Mouse (Mus musculus) cerebellum, postnatal 10 days (tissue): Measurements from ENCODE around the gene Fam89b.

Source experiments
- DNase-seq, 2 experiments: peaks; one replicate each; pipeline ENCODE4 v3.0.0; 2021; ENCODE audit warnings: mixed read lengths in 2 of 2

Fam89b gene

DNA sequence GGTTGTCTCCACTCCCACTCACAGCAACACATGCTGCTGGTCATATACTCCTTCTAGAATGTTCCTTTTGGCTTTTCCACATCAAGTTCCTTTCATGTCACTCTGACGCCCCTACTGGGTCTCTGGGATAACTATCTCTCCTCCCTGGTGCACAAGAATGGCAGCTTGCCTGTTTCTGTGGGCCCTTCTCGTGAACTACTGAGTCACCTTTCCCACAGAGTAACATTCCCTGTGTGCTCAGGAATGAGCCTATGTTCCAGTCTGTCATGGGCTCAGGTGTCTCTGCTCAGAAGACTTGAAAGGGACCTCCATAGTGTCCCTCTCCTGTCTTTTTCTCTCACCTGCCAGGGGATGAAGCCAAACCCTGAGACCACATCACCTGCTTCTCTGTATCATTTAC, 10.0 kb upstream of the Fam89b start:
- DNase-seq: peak in 1 of 2 experiments; percentile 21

DNA sequence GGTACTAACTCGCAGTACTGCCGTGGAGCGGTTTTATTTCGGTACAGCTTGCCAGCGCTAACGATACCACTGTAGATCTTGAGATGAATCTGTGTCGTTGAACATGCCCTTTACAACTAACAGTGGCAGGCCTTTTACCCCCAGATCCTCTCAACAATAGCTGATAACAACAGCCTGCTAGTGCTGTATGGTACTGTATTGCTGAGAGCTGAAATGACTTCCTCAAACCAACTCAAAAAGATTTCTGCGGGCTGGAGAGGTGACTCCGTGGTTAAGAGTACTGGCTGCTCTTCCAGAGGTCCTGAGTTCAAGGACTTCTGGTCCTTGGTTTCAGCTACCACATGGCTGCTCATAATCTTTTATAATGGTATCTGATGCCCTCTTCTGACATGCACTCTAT, 4.9 kb upstream of the Fam89b start:
- no peak for DNase-seq

DNA sequence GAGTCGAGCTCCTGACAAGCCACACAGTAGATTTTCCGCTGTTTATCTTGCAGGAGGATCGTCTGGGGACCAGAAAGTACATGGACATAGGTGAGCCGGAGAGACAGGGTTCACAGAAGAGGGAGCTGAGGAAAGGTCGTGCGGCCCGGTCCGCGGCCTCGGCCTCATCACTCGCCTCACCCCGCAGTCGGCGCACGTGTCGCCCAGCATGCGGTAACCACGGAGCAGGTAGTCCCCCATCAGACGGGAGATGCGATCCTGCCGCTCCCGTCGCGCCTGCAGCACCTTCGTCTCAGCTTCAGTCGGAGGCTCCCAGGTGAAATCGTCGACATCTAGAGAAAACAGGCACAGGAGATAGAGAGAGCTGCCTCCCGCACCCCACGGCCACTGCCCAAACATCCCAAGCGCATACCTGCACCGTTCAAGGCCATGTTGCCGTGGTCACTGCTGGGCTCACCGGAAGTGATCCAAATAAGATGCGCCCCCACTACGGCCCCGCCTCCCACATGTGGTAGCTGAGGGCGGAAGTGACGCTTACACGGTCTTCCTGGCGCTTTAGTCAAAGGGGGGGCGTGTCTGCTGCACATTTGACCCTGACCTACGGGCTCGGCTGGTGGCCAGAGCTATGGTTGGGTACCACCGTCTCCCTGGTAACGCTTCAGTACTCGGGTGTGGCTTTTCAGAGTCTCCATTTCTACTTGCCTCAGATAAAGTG, 2.0 kb upstream of the Fam89b start:
- DNase-seq: peak; percentile 97 to 98

DNA sequence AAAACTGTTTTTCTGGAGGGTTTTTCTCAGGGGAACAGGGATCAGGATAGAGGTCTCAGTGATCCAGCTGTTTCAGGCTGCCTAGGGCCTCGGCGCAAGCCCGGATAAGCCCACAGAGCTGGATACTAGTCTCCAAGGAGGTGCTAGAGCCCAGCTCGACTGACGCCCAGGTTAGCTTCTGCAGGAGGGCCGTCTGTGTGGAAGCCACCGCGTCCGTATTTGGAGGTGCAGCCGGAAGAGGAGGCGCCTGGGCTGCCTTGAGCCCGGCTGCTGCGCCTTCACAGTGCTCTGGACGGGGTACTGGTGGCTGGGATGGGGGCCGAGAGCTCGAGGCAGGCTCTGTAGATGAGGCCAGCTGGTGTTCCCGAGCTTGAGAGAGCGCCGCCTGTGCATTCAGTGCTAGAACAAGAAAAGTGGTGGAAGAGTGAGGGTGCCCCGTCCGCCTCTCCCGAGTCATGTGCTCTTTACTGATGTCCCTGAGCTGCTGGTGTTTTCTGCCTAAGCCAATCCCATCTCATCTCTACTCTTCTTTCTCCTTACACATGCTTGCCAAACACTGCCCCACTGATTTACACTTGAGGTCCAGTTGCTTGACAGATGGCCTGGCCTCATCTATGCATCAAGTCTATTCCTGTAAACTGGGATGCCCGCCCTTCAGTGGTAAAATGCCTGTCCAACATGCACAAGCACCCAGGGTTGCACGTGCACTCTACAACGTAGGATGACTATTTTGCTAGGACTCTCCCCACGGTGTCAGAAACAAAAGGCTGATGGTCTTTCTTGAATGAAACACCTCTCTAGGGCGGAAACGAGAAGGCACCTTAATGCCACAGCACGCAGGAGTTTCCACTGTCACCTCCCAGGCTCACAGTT, 1.1 kb upstream of the Fam89b start:
- DNase-seq: peak; percentile 81 to 85

DNA sequence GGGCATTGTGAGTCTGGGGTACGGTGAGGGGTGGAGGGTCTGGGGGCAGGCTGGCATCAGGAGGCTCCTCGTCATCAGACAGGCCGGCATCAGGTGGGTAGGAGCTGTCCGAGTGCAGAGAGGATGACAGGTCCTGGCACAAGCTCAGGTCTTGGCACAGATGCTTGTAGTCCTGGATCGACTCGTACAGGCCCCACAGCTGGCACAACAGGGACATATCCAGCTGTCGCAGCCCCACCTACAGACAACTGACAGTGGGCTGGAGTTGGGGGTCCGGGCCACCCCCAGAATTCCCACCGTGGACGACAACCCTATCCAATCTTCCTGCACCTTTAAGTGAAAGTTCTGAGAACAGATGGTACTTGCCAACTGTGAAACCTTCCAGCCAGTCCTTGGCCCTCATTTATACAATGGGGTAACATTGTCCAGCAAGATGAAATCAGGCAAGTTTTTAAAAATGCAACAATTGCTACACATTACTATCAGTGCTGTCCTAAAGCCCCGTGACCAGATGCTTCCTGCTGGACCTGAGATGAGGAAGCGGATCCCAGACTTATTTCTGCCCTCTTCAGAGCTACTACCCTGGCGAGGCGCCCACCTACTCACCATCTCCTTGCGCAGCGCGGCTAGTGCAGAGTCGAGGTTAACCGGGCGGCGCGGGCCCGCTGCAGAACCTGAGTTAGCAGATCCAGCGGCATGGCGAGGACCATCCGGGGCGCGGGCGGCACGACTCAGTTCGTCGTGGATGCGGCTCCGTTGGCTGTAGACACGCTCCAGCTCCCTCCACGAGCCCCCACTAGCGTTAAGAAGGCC, 616 bp downstream of the Fam89b start:
- DNase-seq: peak; percentile 89

DNA sequence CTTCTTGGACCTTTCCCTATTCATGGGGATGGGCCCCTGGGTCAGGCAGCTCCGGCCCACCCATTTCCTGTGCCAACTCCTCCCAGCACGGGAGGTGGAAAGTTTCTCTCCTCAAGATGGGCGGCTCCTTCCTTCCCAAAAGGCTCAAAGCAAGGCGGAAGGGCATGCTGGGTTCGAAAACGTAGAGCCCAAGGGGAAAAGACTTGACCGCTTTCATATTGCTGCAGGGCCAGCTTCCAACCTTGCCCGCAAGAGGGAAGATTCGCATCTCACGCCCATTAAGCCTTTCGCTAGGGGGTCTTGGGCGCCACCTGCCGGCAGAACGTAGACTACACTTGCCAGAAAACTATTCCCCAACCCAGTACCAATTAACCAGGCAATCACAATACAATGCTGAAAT, 1.8 kb downstream of the Fam89b start:
- DNase-seq: peak; percentile 94 to 97

DNA sequence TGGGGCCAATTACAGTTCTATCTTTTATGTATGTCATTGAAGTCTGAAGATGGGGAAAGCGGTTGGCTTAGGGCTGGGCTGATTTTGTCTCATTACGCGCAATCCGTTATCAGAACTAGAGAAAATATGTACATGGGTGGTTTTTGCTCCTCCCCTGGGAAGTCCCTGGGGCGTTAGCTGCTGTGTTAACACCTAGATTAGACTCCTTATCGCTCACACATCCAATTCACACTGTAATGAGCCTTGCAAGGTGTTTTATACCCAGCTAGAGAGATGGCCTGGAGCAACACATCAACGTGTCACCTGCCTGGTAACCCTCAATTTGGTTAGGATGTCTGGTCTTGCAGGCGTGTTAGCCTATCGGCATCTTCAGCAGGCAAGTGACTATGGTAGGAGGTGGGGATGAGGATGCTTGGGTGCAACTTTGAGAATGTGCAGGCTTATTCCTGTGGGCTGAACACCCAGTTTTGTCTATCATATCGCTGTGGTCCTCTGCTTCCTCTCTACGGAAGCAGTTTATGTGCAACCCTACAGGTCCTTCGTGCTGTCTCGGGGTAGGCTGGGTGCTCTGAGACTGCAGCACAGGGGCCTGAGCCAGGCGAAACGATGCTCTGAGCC, 2.4 kb downstream of the Fam89b start:
- peak in 1 of 2 experiments; percentile 15 for DNase-seq

DNA sequence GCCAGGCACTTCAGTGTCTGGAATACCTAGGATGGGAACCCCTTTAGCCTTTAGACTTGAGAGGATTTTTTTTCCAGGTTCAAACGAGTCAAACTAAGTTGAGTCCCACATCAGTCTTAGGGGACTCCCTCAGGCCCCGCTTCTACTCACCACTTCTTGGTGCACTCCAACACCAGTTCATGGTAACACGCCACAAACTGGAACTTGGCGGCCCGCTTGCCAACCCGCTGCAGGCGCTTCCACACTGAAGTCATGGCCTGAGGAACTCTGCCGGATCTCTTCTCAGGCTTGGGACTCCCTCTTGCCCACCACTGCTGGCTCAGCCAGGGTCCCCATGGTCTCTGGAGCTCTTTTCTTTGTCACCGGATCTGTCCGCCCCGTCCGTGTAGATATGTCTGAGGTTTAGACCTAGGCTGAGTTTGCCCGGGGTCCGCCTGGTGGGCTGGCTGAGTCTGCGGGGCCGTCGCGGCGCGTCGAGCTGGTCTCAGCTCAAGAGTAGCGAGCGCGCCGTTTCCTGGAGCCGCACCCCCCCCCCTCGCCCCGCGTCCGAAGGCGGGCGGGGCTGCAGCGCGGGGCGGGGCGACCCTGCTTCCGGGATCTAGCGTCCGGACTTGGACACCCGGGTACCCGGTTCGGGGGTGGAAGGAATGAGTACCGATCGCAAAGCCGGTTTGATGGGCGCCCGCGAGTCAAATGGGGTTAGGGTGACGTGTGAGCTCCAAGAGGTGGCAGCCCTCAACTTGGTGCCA, 3.5 kb downstream of the Fam89b start, which contains the start of gene Ehbp1l1:
Gene Ehbp1l1 (minus strand): TSS at position 551 of the 749 bp plus-strand sequence.
- DNase-seq: peak; percentile 66

DNA sequence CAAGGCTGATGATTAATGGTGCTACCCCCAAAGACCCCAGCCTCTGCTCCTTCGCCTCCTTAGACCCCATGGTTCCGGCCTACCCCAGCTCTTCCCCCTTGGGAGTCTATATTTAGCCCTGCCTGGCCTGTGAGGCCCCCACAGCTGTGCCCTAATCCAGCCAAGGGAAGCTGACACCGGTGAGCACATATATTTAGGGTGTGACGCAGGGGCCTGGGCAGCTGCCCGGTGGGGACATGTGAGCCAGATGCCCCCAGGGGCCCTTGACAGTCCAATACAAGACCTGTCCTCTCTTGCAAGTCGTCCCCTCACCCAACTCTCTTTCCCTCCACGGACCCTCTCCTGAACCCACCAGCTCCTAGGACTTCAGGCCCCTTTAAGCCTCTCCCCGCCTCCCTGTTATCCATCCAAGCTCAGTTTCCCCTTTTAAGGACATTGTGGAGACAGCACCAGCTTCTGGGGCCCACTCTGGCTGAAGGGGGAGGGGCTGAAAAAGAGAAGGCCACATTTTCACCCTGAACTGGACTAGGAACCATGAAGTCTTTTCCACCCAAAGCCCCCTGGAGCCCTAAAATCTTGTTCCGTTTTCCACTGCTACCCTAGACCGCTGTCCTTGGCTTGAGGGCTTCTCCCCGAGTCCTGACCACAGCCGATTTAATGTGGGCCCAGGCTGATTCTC, 4.3 kb downstream of the Fam89b start:
- peak in 1 of 2 experiments; percentile 26 for DNase-seq

DNA sequence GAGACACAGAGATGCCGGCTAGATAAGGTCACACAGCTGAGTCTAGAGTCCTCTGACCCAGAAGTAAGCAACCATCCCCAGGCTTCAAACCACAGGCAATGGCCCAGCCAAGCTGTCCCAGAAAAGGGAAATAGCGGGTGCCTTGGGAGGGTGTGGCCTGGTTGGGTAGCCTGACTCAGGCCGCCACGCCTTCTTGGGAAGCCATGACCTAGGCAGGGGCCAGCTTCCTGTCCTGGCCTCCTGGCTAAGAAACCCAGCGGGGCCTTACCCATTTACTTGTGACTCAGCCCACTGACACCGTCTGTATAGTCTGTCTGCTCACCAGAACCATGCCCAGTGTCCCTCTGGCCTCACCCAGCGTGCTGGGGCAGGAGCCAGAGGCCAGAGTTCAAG, 4.9 kb downstream of the Fam89b start:
- DNase-seq: no peak

DNA sequence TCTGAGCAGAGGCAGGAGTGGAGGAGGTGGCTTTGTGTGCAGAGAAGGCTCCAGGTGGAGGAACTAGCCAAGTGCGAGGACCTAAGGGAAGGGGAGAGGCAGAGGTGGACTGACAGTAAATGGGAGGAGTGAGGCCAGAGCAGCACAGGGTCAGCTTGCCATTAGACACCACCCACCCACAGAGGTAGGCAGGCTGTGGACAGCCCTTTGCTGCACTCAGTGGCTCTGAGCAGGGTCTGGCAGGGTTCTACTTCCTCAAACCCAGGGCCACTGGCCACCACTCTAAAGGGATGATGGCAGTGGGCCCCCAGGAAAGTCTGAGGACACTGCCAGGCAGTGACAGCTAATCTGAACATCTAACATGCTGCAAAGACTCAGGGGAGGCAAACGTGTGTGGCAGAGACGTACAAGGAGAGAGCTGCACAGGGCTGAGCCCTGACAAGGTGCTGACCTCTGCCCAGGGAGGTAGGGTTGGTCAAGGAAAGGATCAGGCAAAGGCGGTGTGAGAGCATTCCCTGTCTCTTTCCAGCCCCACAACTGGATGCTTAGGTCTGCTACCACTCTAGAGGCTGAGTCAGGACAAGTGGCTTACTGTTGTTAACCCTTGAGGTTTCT, 5.4 kb downstream of the Fam89b start:
- no peak for DNase-seq

DNA sequence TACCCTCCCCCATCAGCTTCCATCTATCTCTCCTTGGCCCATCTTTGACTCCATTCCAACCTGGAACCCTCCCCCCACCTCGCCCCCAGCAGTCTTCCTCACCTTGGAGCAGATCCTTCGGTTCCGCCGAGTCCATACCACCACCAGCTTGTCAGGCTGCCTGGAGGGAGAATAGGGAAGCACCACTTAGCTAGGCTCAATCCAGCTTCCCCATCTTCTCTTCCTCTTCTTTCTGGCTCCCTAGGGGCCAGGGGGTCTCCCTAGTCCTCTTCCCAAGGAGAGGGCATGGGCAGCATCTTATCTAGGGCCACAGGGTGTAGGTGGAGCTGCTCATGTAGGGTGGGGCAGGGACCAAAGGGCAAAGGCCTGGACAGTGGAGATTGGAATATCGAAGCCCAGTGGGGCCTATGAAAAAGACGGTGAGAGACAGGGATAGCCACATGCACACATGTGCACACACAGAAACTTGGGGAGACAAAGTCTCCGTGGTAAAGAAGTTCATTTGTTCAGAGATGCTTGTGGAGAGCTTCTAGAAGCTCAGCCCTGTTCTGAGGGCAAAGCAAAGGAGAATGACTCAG, 6.5 kb downstream of the Fam89b start:
- DNase-seq: no peak

DNA sequence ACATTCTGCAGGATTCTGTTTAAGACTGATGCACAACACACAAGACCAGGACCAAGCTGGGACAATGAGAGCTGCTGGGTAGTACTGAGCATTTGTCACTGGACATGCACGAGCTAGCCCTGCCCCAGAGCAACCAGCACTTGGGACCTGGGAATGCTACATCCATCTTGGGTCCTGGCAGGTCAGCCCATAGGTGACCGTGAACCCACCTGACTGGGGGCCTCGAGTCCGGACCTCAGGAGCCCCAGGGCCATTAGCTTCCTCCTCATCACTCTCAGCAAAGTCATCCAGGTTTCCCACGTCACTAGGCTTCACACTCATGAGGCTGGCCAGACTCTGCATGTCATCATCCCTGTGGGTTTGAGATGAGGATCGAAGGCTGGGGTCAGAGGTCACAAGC, 8.2 kb downstream of the Fam89b start:
- no peak for DNase-seq

DNA sequence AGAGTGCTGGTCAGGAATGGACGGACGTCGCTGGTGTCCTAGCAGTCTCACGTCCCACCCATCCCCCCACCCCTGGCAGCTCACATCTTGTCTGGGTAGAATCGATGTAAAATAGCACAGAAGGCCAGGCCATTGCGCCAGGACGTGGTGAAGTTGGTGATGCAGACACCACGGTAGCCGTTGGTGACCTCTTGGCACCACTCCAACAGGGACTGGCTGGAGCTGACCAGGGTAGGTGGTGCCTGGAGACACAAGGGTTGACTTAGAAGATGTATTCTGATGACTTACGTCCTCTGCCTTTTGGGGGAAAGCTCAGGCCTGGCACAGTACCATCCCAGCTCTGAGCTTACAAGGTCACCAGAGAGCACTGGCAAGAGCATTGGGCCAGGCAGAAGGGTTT, 12.5 kb downstream of the Fam89b start:
- DNase-seq: peak; percentile 63 to 72

DNA sequence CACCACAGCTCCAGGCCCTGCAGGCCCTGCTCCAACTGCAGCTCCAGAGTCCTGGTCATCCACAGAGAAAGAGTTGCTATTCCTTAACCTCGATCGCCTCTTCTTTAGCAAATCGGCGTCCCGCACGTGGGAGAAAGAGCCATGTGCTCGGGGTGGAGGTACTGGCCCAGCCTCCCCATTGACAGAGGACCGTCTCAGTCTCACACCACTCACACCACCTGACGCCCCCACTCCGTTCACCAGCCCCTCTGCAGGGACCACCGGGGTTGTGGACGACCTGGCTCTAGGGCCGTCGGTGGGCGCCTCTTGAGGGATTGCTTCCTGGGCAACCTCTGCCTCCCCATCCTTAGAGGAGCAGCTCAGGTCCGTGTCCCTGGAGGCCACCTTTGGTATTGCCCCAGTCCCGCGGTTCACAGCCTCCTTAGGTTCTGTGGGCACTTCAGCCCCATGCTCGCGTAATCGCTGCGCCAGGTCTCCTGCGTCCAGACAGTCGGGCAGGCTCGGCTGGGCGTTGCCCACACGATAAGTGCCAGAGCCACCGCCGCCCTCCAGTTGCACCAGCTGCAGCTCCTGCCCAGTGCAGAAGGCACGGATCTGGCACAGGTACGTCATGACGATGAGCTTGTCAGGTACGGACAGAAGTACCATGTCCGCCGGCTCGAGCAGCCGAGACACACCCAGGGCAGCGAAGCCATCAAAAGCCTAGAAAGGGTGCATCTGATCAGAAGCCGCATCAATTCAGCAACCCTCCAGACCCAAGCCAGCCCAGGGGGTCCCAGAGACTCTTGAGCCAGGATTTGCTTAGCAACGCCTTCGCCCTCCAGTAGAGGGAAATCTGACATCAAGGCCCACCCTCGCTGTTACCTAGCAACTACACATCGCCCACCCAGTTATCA, 13.4 kb downstream of the Fam89b start:
- DNase-seq: peak; percentile 79 to 83

DNA sequence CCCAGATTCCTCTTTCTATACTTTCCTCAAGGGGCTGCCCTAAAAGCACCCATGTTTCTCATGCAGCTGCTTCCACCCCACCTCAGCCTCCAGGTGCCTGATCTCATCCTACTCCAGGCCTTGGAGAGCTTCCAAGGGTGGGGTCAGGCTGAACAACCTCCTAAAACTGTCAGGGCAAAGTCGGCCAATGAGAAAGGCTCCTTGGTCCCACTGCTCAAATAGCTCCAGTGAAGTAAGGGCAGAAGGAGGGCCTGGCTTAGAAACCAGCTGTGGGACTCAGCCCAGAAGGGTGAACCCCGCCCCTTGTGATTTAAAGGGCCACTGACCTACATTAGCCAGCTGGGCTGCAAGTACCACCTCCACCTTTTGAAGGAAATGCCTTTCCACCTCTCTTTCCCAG, 15.7 kb downstream of the Fam89b start:
- peak in 1 of 2 experiments; percentile 28 for DNase-seq

DNA sequence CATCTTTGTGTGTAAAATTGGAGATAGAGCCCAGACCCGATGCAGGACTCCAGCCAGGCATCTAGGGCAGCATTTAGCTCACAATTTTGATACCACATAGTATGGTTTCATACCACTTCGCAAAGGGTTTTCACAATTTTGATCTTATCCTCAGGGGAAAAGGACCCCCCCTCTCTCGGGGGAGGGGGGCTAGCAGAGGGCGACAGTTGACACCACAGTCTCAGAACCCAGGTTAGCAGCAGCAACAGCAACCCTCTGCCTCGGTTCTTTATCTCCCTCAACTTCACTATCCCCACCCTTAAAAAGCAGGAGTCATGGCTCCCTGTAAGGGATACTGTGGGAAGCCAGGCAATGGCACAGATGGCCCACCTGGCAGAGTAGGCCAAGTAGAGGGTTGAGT, 16.2 kb downstream of the Fam89b start:
- no peak for DNase-seq

DNA sequence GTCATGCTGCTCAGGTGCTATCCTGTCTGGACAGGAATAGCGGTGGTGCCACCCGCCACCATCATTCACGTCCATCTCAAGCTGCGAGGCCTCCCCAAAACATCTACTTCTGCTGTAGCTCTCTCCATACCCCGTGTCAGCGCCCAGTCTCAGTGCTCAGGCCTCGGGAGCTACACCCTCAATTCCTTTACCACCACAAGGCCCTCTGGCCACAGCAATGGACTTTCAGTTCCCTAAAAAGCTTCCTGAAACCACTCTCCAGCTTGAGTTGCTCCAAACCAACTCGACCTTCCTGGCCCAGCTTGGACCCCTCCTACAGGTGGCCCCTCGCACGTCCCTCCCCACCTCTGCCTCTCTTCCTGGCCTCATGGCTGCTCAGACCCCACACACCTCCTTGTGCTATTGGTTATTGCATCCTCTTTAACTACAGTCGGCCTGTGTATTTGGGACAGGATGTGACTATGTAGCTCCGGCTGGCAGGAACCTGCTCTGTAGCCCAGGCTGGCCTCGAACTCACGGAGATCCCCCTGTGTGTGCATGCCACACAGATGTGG, 17.5 kb downstream of the Fam89b start:
- DNase-seq: no peak

DNA sequence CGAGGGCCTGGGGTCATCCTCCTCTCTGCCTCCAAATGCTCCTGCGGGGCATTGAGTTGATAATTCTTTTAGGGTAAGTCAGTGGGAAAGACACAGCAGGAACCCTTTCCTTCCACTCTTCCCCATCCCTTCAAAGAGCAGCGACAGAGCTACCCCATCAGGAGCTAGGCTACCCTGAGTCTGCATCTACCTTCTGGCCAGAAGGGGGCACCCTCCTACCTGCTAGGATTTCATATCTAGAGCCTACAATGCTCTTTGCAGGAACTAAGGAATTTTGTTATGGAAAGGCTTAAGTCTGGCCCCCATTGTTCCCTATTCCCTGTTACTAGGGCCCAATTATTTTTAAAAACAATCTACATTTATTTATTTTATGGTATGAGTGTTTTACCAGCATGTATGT, 18.2 kb downstream of the Fam89b start:
- peak; percentile 87 to 90 for DNase-seq
